Mouse (Mus musculus) heart, embryonic 14.5 days (tissue): Measurements from ENCODE around the gene Prdm15. TPM values are rescaled to one million over a fixed set of nuclear protein-coding genes. Genes with fewer than 3 reads are reported as not detected.

Source experiments
- ATAC-seq: fragments of 200-750 bp; cut with Nextera tagmentation; 2 replicates; pipeline ENCODE4 v1.8.0; 2017; ENCODE audit warnings: low read depth, moderate TSS enrichment; ENCODE audit not compliant: insufficient number of reproducible peaks, insufficient read depth, low FRiP score
- H3K27ac ChIP-seq, 2 experiments: fragments of 200-500 bp in 1 of 2; fragments of 300-500 bp in 1 of 2; sonication (generic) in 1 of 2; replicated peaks in 1 of 2; 2 replicates each; pipeline ENCODE4 v1.5.1; 2012 to 2014; ENCODE audit warnings: low read depth in 2 of 2, low read length in 2 of 2, control low read depth in 1 of 2, mild to moderate bottlenecking in 1 of 2, mixed read lengths in 1 of 2; ENCODE audit not compliant: control insufficient read depth in 1 of 2, insufficient read depth in 1 of 2
- H3K27me3 ChIP-seq: fragments of 300-500 bp; sonication (generic); 2 replicates; pipeline ENCODE4 v1.6.1; 2014; ENCODE audit warnings: mild to moderate bottlenecking, low read length, control low read depth; ENCODE audit not compliant: control insufficient read depth, insufficient read depth
- H3K36me3 ChIP-seq: fragments of 300-500 bp; sonication (generic); 2 replicates; pipeline ENCODE4 v1.6.1; 2014; ENCODE audit warnings: mild to moderate bottlenecking, control low read depth, low read length, mixed read lengths; ENCODE audit not compliant: control insufficient read depth, insufficient read depth
- H3K4me1 ChIP-seq, 2 experiments: fragments of 200-500 bp in 1 of 2; fragments of 300-500 bp in 1 of 2; sonication (generic) in 1 of 2; 2 replicates each; pipeline ENCODE4 v1.6.1; 2012 to 2014; ENCODE audit warnings: low read length in 2 of 2, control low read depth in 1 of 2, mixed read lengths in 1 of 2; ENCODE audit not compliant: control insufficient read depth in 2 of 2, insufficient read depth in 2 of 2
- H3K4me2 ChIP-seq: fragments of 300-500 bp; sonication (generic); 2 replicates; pipeline ENCODE4 v1.6.1; 2014; ENCODE audit warnings: mild to moderate bottlenecking, low read length
- H3K4me3 ChIP-seq, 2 experiments: fragments of 200-500 bp in 1 of 2; fragments of 300-500 bp in 1 of 2; sonication (generic) in 1 of 2; 2 replicates each; pipeline ENCODE4 v1.5.1; 2012 to 2014; ENCODE audit warnings: low read length in 2 of 2, mild to moderate bottlenecking in 2 of 2, control low read depth in 1 of 2, low read depth in 1 of 2, moderate library complexity in 1 of 2; ENCODE audit not compliant: control insufficient read depth in 1 of 2, insufficient read depth in 1 of 2
- H3K9ac ChIP-seq: fragments of 300-500 bp; sonication (generic); 2 replicates; pipeline ENCODE4 v1.6.1; 2014; ENCODE audit warnings: mild to moderate bottlenecking, low read length
- H3K9me3 ChIP-seq: fragments of 300-500 bp; sonication (generic); 2 replicates; pipeline ENCODE4 v1.6.1; 2016; ENCODE audit warnings: low read length, control low read depth; ENCODE audit not compliant: control insufficient read depth
- WGBS: fragments of 180-500 bp; shearing (Covaris S2); extraction: QIAGEN DNeasy Blood & Tissue Kit; methylation state at CpG from one replicate; pipeline ENCODE4 v1.1.7; 2014; 5-methylcytosine and 5-hydroxymethylcytosine counted together
- polyA plus RNA-seq: library from polyadenylated mRNA; unstranded; fragments of >200 nt; fragmentation: Nextera tagmentation; extraction: Ambion mirVana; gene quantifications from 2 replicates; pipeline ENCODE4 v1.2.1, GENCODE M21; 2014

The Prdm15 gene
- polyA plus RNA-seq, 1 experiment from 2014 or later: 4.3 TPM

DNA sequence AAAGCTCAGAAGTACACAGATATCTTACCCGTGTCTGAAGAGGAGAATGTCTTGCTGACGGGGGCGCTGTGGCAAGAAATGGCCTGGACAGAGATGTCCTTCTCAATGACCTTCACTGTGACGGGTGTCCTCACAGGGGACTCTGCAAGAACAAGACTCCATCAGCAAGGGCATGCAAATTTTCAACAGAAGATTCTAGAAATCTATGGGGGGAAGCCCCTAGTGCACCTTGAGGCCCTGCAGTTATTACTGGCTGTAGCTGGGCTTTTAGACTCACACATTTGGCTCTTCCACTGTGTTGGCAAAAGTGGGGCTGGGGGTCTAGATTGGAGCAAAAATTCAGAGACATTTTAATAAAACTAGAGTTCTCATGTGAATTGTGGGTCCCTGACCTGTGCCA, 23.5 kb upstream of the Prdm15 start:
- ATAC-seq: no peak
- Histone ChIP-seq H3K4me2 (no peak overlapping the region), H3K27ac (no peak overlapping the region), H3K9me3 (0 out of 2 replicates have a peak, but pooled peaks cover 4% of the 10 kb centered on the region), H3K4me1 (no peaks in the 10 kb centered on the region), H3K36me3 (peaks cover 70% of the 10 kb centered on the region), H3K4me3 (no peak overlapping the region), H3K27me3 (no peaks in the 10 kb centered on the region), H3K9ac (no peak overlapping the region)
- WGBS: 83% methylated on average over 4 of the region's 4 CpGs

GRCm38 (mm10) chr16:97874376-97874775, 22.7 kb upstream of the Prdm15 start:
- no peak for ATAC-seq
- Histone ChIP-seq H3K27ac (no peak overlapping the region), H3K4me2 (no peak overlapping the region), H3K9me3 (0 out of 2 replicates have a peak, but pooled peaks cover 3% of the 10 kb centered on the region), H3K4me1 (no peaks in the 10 kb centered on the region), H3K36me3 (peaks cover 69% of the 10 kb centered on the region), H3K9ac (no peak overlapping the region), H3K4me3 (no peak overlapping the region), H3K27me3 (no peaks in the 10 kb centered on the region)
- WGBS: 45% methylated on average over 1 of the region's 1 CpGs

DNA sequence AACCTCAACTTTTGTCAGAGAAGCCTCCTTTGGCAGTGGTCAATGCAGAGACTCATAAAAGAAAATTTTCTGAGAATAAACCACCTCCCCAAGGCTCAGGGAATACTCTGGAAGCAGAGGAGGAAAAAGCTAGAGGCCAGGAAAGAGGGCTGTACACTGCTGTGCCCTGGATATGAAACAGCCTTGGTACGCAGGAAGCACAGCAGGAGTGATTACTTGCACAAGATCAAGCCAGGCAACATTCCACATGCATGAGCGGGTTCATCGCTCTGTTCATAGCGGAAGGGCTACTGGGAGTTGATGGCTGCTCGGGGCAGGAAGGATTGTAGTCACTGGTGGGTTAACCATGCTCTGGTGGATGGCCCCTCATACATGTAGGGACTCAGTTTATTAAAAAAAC, 21.0 kb upstream of the Prdm15 start:
- 89% methylated on average over 5 of the region's 5 CpGs for WGBS
- ATAC-seq: no peak

DNA sequence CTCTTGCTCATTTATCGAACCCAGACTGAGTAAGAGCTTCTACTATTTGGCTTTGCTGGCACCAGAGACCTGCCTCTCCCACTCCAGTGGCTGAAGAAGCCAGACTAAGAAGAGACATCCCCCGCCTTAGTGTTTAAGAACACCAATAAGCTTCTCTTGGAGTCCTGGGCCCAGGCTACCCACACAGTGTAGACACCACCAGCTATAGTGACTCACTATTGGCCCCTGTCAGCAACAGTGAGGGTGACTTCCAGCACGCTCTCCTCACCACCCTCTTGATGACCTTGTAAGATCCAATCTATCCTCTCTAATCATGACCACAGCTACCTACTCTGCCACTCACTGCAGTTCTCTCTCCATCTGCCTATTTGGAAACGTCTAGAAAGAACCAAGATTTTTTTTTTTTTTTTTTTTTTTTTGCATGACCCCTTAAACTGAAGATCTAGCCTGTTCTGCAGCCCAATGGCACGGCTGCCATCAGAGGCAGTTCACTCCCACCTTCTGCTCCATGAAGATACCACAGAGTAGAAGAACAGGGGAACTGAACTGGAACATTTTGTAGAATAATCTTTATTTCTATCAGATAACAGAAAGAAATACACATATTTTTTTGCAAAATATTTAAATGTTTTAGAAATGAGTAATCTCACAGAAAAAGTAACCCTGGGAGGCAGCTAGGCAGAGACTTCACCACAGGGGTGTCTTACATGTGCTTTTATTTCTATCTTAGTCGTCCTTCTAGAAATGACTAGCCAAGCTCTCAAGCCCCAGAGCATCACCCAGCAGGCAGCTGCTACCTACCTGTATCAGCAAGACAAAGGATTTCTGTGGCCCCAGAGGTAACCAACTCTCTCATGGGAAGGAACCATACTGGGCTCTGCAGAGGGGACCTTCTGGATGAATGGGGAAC, 17.8 kb upstream of the Prdm15 start:
- no peak overlapping the region for H3K4me3 ChIP-seq
- H3K4me1 ChIP-seq: no peaks in the 10 kb centered on the region
- no peak overlapping the region for H3K4me2 ChIP-seq
- no peak for ATAC-seq
- H3K27ac ChIP-seq: no peak overlapping the region
- peaks cover 62% of the 10 kb centered on the region for H3K36me3 ChIP-seq
- WGBS: 70% methylated on average over 6 of the region's 6 CpGs
- H3K9me3 ChIP-seq: no peaks in the 10 kb centered on the region
- H3K9ac ChIP-seq: no peak overlapping the region
- H3K27me3 ChIP-seq: no peaks in the 10 kb centered on the region

More for the DNA sequence above, 21.0 kb upstream of the Prdm15 start:
- no peaks in the 10 kb centered on the region for H3K9me3 ChIP-seq
- no peaks in the 10 kb centered on the region for H3K27me3 ChIP-seq
- no peak overlapping the region for H3K9ac ChIP-seq
- H3K36me3 ChIP-seq: peaks cover 72% of the 10 kb centered on the region
- H3K4me3 ChIP-seq: no peak overlapping the region
- no peaks in the 10 kb centered on the region for H3K4me1 ChIP-seq
- no peak overlapping the region for H3K4me2 ChIP-seq
- no peak overlapping the region for H3K27ac ChIP-seq

DNA sequence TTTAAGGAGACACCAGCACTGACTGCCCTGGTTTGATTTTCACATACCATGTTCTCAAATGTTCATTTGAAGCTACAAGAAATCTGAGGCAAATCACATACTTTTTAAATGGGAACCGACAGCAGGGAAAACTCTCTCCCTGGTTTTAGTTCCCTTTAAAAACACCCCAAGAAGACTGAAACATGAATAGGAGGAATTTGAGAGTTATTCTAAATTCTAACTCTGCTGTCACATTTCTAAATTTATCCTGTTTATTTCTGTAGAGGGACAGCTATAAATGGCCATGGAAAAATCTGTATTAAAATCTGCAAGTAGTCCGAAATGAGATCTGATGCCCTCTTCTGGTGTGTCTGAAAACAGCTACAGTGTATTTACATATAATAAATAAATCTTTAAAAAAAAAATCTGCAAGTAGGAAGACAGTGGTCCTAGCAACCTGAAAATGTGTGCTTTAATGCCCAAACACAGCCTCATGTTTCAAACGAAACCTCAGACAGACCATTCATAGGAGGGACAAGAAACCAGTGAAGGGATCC, 12.3 kb upstream of the Prdm15 start:
- Histone ChIP-seq H3K36me3 (peaks cover 49% of the 10 kb centered on the region), H3K27ac (no peak overlapping the region), H3K9ac (no peak overlapping the region), H3K27me3 (no peaks in the 10 kb centered on the region), H3K9me3 (no peaks in the 10 kb centered on the region), H3K4me3 (no peak overlapping the region), H3K4me1 (no peaks in the 10 kb centered on the region), H3K4me2 (no peak overlapping the region)
- ATAC-seq: no peak
- 77% methylated on average over 3 of the region's 3 CpGs for WGBS

DNA sequence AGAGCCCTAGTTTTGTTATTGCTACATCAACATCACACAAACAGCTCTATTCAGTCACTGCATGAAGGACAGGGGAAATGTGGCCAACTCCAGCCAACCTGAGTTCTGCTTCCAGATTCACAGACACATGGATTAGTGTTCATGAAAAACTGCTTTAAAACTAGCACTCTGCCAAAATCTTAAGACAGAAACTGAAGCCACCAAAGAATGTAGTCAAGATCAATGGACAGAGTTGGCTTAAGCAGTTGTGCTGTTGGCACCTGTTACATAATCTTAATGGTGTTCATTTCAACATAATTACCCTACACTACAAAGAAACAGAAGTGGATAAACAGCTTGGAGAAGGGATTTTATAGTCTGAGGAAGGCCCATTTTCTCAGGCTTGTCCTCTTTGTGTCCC, 4.4 kb upstream of the Prdm15 start:
- no peak for ATAC-seq
- Histone ChIP-seq H3K9ac (no peak overlapping the region), H3K4me2 (no peak overlapping the region), H3K9me3 (no peaks in the 10 kb centered on the region), H3K4me1 (peaks cover 0 to 4% of the 10 kb centered on the region in 2 experiments; a peak in 1 of 4 replicates), H3K27me3 (no peaks in the 10 kb centered on the region), H3K27ac (no peak overlapping the region), H3K4me3 (no peak overlapping the region), H3K36me3 (peaks cover 20% of the 10 kb centered on the region)

GRCm38 (mm10) chr16:97851061-97851740, 449 bp downstream of the Prdm15 start:
- ATAC-seq: peak; percentile 89
- peaks cover 7 to 25% of the 10 kb centered on the region in 2 experiments for H3K4me1 ChIP-seq
- under 1% methylated on average over 60 of the region's 77 CpGs for WGBS
- peak overlapping the region; percentile 94 for H3K9ac ChIP-seq
- no peaks in the 10 kb centered on the region for H3K9me3 ChIP-seq
- H3K27me3 ChIP-seq: no peaks in the 10 kb centered on the region
- H3K4me2 ChIP-seq: peak overlapping the region; percentile 77
- H3K36me3 ChIP-seq: 0 out of 2 replicates have a peak, but pooled peaks cover 5% of the 10 kb centered on the region
- peak overlapping the region; percentile 89 to 97 for H3K4me3 ChIP-seq
- peak overlapping the region; percentile 71 to 99 for H3K27ac ChIP-seq
